Mouse (Mus musculus): ENCODE measurements around the gene Ikzf5.

DNA sequence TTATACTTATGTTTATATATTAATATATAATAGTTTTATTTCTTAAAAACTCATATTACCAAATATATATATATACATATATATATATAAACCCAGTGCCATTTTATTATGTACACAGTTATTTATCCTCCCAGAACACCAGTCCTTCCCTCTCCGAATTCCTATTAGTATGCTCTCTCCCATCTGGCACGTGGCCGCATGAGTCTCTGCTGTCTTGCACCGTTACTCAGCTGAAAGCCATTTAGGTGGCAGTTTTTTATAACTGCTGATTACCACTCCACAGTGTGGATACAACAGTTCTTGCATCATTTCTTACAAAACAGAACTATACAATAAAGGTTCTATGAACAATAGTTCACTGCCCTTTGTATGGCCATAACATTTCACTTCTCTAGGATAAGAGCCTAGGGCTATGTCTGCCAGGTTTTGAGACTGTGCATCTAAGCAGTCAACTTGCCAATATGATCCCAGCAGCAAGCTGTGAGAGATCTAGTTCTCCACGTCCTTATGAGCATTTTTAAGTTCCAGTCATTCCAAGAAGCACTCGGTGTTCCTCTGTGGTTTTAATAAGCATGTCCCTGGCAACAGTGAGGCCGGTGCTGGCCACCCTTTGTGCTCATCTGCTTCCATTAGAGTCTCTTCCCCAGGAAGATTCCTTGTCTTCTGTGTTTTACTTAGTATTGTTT lies 64.3 kb downstream of the Ikzf5 start:
- TF ChIP-seq CTCF (IDR thresholded peaks at IDR 0.05; ENCODE audit: control insufficient read depth, insufficient read depth, low read length) (no peak), POLR2A (IDR thresholded peaks at IDR 0.05; ENCODE audit: borderline replicate concordance, control insufficient read depth, low read depth, low read length) (no peak)

Data from bone marrow, adult 2 months (tissue).